Mouse (Mus musculus) cerebellum, adult 8-10 months (tissue): ENCODE results near the gene Limch1.

Experiments
- DNase-seq: peaks from one replicate; pipeline ENCODE4 v3.0.0; 2022

Limch1 gene

DNA sequence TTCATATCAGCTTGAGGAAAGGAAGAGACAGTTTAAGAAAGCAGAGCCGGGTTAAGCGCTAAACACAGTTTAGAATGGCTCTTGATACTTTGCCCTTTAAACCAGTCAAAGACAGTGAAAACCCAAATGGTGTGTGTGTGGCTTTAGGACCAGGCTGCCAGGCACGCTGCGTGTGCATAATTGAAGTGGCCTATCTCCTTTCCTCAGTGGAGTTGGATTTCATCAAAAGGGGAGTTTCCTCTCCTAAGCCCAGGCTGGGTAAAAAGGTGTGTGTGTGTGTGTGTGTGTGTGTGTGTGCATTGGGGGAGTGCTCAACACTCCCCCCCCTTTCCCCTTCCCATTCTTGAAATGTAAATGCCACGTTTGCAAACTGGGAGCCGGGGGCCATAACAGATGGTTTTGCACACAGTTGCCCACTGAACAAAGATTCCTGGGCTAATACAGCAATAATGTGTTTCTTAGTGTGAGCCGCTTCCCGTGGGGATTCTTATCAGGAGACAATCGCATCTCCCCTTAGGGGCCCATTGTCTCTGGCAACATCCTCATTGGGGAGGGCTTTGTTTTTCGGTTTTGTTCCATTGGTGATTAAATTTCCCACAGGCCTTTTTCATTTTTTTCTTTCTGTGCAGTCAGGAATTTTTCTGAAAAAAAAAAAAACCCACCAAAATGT, 2.3 kb downstream of the Limch1 start:
- no peak for DNase-seq

- no peak for DNase-seq
Observed at GRCm38 (mm10) chr5:66748448-66749115, 3.0 kb downstream of the Limch1 start.

DNA sequence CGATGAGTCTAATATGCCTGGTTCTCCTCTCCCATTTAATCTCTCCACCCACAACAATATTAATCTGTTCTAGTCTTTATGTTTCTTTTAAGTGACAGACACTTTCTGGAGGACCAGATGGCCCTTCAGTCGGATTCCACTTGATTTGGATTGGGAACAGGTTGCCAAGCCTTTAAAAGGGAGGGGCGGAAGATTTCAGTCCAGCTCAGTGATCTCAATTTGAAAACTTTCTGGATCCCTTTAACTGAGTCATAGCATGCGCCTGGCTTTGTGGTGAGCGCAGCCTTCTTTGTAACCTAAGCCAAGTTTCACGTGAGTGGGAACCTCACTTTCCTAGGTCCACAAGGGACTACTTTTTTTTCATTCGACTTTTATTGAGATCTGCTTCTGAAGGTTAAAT, 5.0 kb downstream of the Limch1 start:
- peak; percentile 34 for DNase-seq

- DNase-seq: no peak
Observed at GRCm38 (mm10) chr5:66751332-66751980, 5.8 kb downstream of the Limch1 start.

GRCm38 (mm10) chr5:66753620-66754019, 8.0 kb downstream of the Limch1 start:
- DNase-seq: no peak

DNA sequence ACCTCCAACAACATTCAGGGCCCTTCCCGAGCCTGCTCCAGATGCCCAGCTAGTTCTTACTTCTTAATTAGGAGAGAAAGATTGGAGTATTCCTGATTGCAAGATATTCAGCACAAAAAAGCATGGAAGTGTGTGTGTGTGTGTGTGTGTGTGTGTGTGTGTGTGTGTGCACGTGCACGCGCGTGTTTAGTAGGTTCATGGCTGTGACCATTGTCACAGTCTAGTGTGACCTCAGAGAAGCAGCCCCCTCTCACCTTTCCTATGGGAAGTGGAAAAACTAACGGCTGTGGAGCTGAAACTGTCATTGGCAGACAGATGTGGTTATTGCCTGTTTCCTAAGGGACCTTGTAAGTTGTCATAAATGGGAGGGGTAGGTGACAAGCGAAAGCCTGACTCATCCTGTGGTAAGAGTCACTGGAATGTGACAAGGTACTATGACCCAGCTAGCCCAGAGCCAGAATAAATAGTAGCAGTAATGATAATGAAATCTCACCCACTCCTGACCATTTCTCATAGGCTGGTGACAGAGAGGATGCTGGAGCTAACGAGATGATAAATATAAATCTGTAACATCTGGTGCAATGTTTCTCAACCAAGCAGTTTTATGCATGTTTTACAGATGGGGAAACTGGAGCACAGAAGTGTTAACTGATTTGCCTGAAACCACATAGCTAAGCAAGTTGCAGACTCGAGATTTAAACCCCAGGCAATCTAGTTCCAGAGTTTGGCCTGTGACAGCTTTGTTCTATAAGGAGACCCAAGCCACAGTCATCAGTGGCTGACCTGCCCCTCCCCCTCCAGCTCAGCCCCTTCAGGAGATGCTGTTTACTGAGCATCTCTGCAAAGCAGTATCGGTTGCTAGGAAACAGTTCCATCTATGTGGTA, 11.4 kb downstream of the Limch1 start:
- no peak for DNase-seq

- no peak for DNase-seq
Observed at GRCm38 (mm10) chr5:66757706-66758237, 12.1 kb downstream of the Limch1 start.

- DNase-seq: no peak
Observed at GRCm38 (mm10) chr5:66759354-66759753, 13.7 kb downstream of the Limch1 start.

GRCm38 (mm10) chr5:66760747-66761146, 15.1 kb downstream of the Limch1 start:
- no peak for DNase-seq

DNA sequence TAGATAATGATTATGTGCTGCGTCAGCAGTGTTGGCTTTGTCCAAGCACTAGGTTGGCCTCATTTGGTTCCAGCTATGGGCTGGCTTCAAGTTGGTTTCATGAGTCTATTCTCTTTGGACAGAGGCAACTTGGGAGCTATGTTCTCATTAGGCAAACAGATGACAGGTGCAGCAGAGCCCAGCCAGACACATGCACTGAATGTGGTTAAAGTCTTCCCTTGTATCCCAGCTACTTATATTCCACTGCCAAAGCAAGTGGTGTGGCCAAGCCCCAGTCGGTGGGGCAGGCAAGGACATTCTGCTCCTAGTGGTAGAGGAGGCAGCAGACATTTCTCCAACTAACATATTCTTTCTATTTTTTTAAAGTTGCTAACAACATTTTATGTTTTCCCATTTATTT, 16.4 kb downstream of the Limch1 start:
- DNase-seq: no peak

- no peak for DNase-seq
Observed at GRCm38 (mm10) chr5:66764129-66764528, 18.5 kb downstream of the Limch1 start.

DNA sequence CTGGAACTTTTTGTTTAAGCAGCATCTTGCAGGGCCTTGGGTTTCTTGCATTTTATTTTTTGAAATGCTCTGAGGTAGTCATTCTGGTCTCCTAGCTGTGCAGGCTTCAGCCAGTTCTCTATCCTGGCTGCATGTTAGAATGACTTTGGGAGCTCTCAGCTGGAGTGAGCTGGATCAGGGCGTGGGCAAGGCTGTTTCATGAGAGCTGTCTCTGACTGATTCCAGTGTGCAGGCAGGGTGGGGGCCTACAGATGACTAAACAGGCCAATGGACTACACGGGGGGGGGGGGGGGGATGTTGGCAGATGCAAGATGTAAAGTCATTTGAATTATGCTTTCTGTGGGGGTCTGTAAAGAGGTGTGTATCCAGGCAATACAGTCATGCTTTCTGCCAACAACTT, 20.3 kb downstream of the Limch1 start:
- no peak for DNase-seq

DNA sequence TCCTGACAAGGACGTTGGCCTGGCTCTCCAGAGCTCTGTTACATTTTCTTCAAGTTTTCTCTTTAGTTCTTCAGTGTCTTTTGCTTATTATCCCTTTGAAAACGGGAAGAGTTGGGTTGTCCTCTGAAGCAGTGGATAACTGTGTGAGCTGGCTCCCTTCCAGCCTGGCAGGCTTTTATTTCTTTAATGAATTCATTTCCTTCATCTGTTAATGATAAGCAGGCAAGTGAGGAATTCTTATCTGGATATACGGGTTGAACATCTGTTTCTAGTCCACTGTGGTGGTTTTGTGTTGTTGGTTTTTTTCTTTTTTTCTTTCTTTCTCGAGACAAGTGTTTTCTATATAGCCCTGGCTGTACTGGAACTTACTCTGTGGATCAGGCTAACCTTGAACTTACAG, 22.4 kb downstream of the Limch1 start:
- no peak for DNase-seq

DNA sequence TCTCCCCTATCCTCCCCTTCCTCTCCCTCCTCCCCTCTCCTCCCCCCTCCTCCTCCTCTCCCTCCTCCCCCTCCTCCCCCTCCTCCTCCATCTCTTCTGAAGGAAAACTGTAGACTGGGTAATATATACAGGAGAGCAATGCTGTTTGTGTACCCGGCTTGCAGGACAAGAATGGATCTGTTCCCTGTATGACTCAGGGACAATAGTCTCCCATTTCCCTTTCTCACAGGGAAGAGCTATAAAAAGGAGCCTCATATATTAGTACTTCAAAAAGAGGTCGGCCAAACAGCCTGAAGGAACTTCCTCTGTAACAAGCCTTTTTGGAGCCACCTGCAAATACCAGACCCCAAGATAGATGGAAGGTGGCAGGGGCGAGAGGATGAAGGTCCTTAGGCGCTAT, 23.4 kb downstream of the Limch1 start:
- no peak for DNase-seq

DNA sequence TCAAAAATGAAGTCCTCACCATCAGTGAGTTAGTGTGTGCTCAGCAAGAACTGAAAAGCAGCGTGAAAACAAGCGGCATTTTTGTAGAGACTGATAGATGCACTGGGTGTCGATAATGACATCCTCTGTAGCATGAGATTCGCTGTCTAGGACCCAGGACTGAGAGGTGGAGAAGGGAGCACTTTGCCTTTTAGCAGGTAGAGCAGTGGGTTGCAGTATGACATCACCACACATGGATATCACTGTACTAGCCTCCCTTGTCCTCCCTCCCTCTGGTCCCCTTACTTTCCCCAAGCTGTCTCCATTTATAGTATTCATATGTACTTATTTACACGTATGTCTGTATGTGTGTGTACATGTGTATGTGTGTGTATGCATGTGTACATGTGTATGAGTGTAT, 23.9 kb downstream of the Limch1 start:
- no peak for DNase-seq

- no peak for DNase-seq
Observed at GRCm38 (mm10) chr5:66777999-66778710, 32.5 kb downstream of the Limch1 start.

GRCm38 (mm10) chr5:66780371-66780770, 34.7 kb downstream of the Limch1 start:
- no peak for DNase-seq

- DNase-seq: no peak
Observed at GRCm38 (mm10) chr5:66781507-66781906, 35.9 kb downstream of the Limch1 start.

DNA sequence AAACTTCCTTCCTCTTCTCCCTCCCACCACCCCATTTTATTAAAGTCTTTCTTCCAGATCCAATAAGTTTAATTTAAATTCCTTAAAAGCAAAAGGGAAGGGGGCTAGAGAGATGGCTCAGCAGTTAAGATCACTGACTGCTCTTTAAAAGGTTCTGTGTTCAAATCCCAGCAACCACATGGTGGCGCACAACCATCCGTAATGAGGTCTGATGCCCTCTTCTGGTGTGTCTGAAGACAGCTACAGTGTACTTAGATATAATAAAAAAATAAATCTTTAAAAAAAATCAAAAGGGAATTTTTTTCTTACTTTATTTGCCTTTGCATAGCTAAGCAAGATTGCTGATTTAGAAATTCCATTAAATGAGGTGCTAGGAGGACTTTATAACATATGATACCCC, 37.2 kb downstream of the Limch1 start:
- no peak for DNase-seq

DNA sequence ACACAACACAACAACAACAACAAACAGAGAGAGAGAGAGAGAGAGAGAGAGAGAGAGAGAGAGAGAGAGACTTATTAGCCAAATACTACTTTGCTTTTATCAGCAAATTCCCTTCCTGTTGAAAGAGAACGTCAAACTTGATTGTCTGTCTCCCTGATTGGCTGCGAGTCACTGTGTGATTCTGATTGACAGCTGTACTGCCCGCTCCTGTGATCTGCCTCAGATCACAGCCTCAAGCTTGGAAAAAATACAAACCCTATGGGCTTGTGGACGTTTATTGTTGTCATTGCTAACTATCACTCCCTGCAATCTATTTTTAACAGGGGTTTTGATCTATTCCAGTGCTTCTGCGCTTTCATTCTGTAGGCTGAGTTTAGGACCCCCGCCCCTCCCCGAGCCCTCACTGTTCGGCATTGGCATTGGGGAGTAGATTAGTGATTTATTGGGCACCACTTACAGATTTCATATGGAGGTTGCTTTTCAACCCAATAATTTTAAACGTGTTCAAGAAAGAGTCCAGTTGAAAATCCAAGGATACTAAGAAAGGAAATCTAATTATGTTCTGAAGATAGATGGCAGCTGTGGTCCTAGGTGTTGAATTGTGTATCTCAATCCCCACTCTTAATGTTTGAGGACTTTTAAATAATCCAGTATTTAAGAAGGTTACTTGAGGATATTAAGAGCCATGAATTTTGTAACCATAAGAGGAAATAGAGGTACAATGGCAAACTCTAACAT, 39.2 kb downstream of the Limch1 start:
- no peak for DNase-seq

- no peak for DNase-seq
Observed at GRCm38 (mm10) chr5:66785995-66786620, 40.5 kb downstream of the Limch1 start.
